Mouse (Mus musculus) liver, postnatal 0 days (tissue): ENCODE measurements around the gene Rpl9. TPM values are rescaled to one million over a fixed set of nuclear protein-coding genes. Genes with fewer than 3 reads are reported as not detected.

ENCODE experiments used
- ATAC-seq: fragments of 200-750 bp; cut with Nextera tagmentation; 2 replicates; pipeline ENCODE4 v1.8.0; 2017; ENCODE audit warnings: mild to moderate bottlenecking, moderate library complexity
- DNase-seq: peaks from one replicate; pipeline ENCODE4 v3.0.0-alpha.2; 2016
- H3K27ac ChIP-seq: fragments of 300-500 bp; sonication (generic); 2 replicates; pipeline ENCODE4 v1.5.1; 2014; ENCODE audit warnings: antibody characterized with exemption, moderate library complexity, mild to moderate bottlenecking, low read depth
- H3K27me3 ChIP-seq: fragments of 300-500 bp; sonication (generic); 2 replicates; pipeline ENCODE4 v1.6.1; 2014; ENCODE audit warnings: low read length, control low read depth, mixed read lengths; ENCODE audit not compliant: insufficient read depth
- H3K36me3 ChIP-seq: fragments of 300-500 bp; sonication (generic); replicated peaks from 2 replicates; pipeline ENCODE4 v1.6.1; 2014; ENCODE audit warnings: mild to moderate bottlenecking, control low read depth, low read length, moderate library complexity, mixed read lengths; ENCODE audit not compliant: insufficient read depth
- H3K4me1 ChIP-seq: fragments of 300-500 bp; sonication (generic); 2 replicates; pipeline ENCODE4 v1.6.1; 2014; ENCODE audit warnings: antibody characterized with exemption, mild to moderate bottlenecking, control low read depth; ENCODE audit not compliant: insufficient read depth
- H3K4me2 ChIP-seq: fragments of 300-500 bp; sonication (generic); 2 replicates; pipeline ENCODE4 v1.6.1; 2014; ENCODE audit warnings: low read depth, mild to moderate bottlenecking, low read length, moderate library complexity, mixed read lengths
- H3K4me3 ChIP-seq: fragments of 300-500 bp; sonication (generic); 2 replicates; pipeline ENCODE4 v1.5.1; 2014; ENCODE audit warnings: low read depth, low read length
- H3K9ac ChIP-seq: fragments of 300-500 bp; sonication (generic); replicated peaks from 2 replicates; pipeline ENCODE4 v1.6.1; 2014; ENCODE audit warnings: mild to moderate bottlenecking, moderate library complexity
- H3K9me3 ChIP-seq: fragments of 300-500 bp; sonication (generic); 2 replicates; pipeline ENCODE4 v1.6.1; 2016; ENCODE audit warnings: mild to moderate bottlenecking, control low read depth, low read length, mixed read lengths
- CTCF ChIP-seq: sonication (generic); IDR thresholded peaks from 2 replicates; pipeline ENCODE4 v1.5.1; 2016; ENCODE audit warnings: antibody characterized with exemption, low read depth
- EP300 ChIP-seq: IDR thresholded peaks from 2 replicates; pipeline ENCODE4 v1.6.1; 2016; ENCODE audit warnings: antibody characterized with exemption, low read depth, mild to moderate bottlenecking
- WGBS: fragments of 180-500 bp; shearing (Covaris S2); extraction: QIAGEN DNeasy Blood & Tissue Kit; methylation state at CpG from one replicate; pipeline ENCODE4 v1.1.7; 2014; ENCODE audit not compliant: insufficient replicate concordance; 5-methylcytosine and 5-hydroxymethylcytosine counted together
- polyA plus RNA-seq: library from polyadenylated mRNA; unstranded; fragments of >200 nt; fragmentation: Nextera tagmentation; extraction: Ambion mirVana; gene quantifications from 2 replicates; pipeline ENCODE4 v1.2.1, GENCODE M21; 2015

Rpl9 gene
- polyA plus RNA-seq, 1 experiment from 2014 or later = 609 TPM

DNA sequence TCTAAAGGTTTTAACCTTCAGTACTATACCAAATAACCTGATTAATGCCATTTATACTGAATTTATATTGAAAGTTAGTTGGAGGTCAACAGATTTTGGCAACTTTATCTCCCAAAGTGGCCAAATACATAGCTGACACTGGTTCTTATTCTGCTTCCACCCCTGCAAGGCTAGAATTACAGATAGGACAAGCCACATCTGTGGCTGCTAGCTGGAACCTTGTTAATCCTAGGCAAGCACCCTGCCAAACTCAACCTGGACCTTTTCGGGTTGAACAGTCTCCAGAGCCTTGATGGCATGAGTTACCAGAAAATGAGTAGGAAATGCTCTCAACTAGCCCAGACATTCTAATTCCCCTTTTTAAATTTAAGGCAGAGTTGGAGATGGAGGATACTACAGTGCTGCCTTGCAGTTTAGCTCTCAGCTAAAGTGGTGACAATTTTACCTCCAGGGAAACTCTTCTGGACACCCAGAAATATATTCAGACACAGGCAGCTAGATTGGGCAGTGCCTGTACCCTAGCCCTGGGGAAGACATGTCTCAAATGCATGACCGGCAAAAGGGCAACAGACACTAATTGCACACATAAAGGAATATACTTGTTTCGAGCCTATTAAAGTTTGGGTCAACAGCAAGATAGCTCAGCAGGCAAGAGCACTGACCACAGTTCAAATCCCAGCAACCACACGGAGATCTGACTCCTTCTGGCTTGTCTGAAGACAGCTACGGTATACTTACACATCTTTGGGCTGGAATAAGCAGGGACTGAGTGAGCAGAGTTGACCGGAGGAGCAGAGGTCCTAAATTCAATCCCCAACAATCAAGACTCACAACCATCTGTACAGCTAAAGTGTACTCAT, 4.0 kb downstream of the Rpl9 start:
- H3K9ac ChIP-seq = no peak overlapping the region

DNA sequence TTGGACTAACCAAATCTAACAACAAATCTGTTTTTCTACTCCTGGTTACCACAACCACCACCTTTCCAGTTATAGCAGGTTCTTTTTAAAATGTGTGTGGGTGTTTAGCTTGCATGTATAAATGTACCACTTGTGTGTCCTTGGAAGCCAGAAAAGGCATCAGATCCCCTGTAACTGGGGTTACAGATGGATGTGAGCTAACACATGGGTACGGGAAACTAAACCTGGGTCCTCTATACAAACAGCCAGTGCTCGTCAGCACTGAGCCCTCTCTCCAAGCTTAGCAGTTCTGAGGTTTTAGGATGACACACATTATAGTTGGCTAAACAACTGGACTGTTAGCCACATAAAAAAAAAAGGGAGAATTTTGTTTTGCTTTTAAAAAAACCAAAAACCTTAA, 5.5 kb downstream of the Rpl9 start:
- Histone ChIP-seq H3K9ac (no peak overlapping the region), H3K27ac (no peak overlapping the region), H3K27me3 (no peaks in the 10 kb centered on the region), H3K4me2 (no peak overlapping the region), H3K4me3 (no peak overlapping the region), H3K9me3 (no peaks in the 10 kb centered on the region), H3K4me1 (peaks cover 10% of the 10 kb centered on the region; the same call in 1 of the 2 replicates), H3K36me3 (peaks cover 30% of the 10 kb centered on the region)
- DNase-seq (no peak), ATAC-seq (no peak)
- TF ChIP-seq CTCF (no peak), EP300 (no peak)
- WGBS = 56% methylated on average over 2 of the region's 2 CpGs

More for the DNA sequence above, 4.0 kb downstream of the Rpl9 start:
- Histone ChIP-seq H3K9me3 (no peaks in the 10 kb centered on the region), H3K4me2 (no peak overlapping the region), H3K36me3 (peaks cover 30% of the 10 kb centered on the region), H3K27ac (peak overlapping the region; percentile 3; the same call in 1 of the 2 replicates), H3K4me1 (peaks cover 15% of the 10 kb centered on the region), H3K27me3 (no peaks in the 10 kb centered on the region), H3K4me3 (no peak overlapping the region)
- DNase-seq (no peak), ATAC-seq (no peak)
- TF ChIP-seq EP300 (no peak), CTCF (no peak)
- 67% methylated on average over 6 of the region's 6 CpGs for WGBS

DNA sequence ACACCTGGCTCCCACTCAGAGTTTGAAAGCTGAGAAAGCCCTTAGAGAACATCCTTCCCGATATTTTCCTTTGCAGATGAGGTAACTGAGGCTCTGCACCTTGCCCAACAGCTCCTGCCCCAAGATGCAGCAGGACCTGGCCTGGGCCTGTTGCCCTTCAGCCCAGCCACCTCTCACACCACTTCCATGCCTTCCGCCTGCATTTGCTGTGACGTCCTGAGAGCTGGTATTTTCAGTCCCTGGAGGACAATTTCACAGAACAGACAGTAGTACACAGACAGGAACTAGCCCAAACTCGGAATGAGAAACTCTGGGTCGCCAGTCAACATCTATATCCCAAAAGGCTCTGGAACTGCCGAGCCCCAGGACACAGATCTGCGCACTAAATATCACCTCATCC, 16.5 kb downstream of the Rpl9 start:
- TF ChIP-seq EP300 (no peak), CTCF (no peak)
- no peak for DNase-seq
- H3K36me3 ChIP-seq = peaks cover under 1% of the 10 kb centered on the region
- no peak overlapping the region for H3K4me2 ChIP-seq
- no peak overlapping the region for H3K4me3 ChIP-seq
- no peaks in the 10 kb centered on the region for H3K9me3 ChIP-seq
- ATAC-seq = no peak
- 76% methylated on average over 7 of the region's 7 CpGs for WGBS
- H3K4me1 ChIP-seq = no peaks in the 10 kb centered on the region
- H3K9ac ChIP-seq = no peak overlapping the region
- no peak overlapping the region for H3K27ac ChIP-seq
- H3K27me3 ChIP-seq = no peaks in the 10 kb centered on the region

DNA sequence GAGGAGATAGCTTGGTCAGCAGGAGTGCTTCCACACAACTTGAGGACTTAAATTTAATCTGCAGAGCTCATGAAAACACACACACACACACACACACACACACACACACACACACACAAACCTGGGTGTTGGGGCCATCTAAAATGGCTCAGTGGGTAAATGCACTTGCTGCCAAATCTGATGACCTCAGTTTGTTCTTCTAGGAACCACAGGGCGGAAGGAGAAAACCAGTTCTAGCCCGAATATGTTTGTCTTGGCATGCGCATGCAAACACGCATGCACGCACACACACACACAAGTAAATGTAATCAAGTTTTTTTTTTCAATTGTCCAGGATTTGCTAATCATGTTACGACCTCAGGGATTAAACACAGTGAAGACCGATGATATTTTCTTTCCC, 19.7 kb downstream of the Rpl9 start:
- Histone ChIP-seq H3K4me3 (no peak overlapping the region), H3K9me3 (no peaks in the 10 kb centered on the region), H3K9ac (no peak overlapping the region), H3K36me3 (no peaks in the 10 kb centered on the region; the same call in none of the 2 replicates), H3K4me1 (peaks cover 11% of the 10 kb centered on the region), H3K27ac (no peak overlapping the region), H3K27me3 (no peaks in the 10 kb centered on the region), H3K4me2 (no peak overlapping the region)
- TF ChIP-seq EP300 (no peak), CTCF (no peak)
- no peak for DNase-seq
- ATAC-seq = no peak
- WGBS = 85% methylated on average over 7 of the region's 7 CpGs

DNA sequence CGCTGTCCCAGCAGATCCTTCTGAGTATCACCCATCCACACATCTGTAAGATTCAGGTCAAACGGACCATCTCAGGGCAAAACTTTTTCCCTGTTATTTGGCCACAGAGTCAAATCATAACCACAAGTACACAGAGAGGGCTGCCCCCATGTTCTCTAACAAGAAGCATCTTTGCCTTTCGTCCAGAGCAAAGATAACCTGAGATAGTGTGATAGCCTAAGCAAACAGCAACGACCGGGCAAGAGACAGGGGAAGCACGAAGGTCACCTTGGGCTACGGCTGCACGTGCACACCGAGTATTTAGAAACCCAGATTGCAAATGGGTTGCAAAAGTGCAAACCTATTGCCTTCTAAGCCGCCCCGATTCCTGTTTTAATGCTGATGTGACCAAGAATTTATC, 23.4 kb downstream of the Rpl9 start:
- Histone ChIP-seq H3K4me2 (peak overlapping the region; percentile 32; the same call in 1 of the 2 replicates), H3K4me1 (peaks cover 16% of the 10 kb centered on the region), H3K27me3 (no peaks in the 10 kb centered on the region), H3K9me3 (no peaks in the 10 kb centered on the region), H3K9ac (0 out of 2 replicates have a peak overlapping the region, but pooled peaks have one; percentile 5), H3K27ac (peak overlapping the region; percentile 34; the same call in 1 of the 2 replicates), H3K4me3 (no peak overlapping the region), H3K36me3 (no peaks in the 10 kb centered on the region; the same call in 1 of the 2 replicates)
- DNase-seq (peak; percentile 50), ATAC-seq (peak; percentile 73)
- TF ChIP-seq CTCF = no peak
- TF ChIP-seq EP300 = no peak
- WGBS = 49% methylated on average over 11 of the region's 11 CpGs

DNA sequence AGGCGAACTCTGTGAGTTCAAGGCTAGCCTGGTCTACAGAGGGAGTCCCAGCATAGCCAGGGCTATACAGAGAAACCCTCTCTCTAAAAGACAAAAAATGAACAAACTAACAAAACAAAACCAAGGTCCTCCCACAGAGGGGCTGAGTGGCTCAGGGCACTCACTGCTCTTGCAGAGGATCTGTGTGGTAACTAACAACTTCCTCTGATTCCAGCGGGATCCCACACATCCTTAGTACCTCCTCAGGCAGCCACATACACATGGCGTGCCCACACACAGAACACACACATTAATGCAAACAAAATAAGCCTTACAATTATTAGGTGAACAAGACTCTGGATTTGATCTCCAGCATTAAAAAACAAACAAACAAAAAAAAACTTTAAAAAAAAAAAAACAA, 33.5 kb downstream of the Rpl9 start:
- H3K4me1 ChIP-seq = peaks cover 4% of the 10 kb centered on the region; the same call in 1 of the 2 replicates
- H3K9ac ChIP-seq = no peak overlapping the region
- peak overlapping the region; percentile 61 for H3K27ac ChIP-seq
- no peak overlapping the region for H3K4me2 ChIP-seq
- H3K4me3 ChIP-seq = no peak overlapping the region
- no peak for ATAC-seq
- H3K36me3 ChIP-seq = no peaks in the 10 kb centered on the region
- H3K9me3 ChIP-seq = no peaks in the 10 kb centered on the region
- 62% methylated on average over 3 of the region's 3 CpGs for WGBS
- no peak for DNase-seq
- no peaks in the 10 kb centered on the region for H3K27me3 ChIP-seq
- TF ChIP-seq CTCF (no peak), EP300 (no peak)
